Mouse (Mus musculus) CH12.LX (cell line): ENCODE results near the gene Tshz2.

ENCODE experiments used
- BHLHE40 ChIP-seq: IDR thresholded peaks from 2 replicates; pipeline ENCODE4 v1.6.1; 2011; ENCODE audit warnings: mild to moderate bottlenecking, low read depth, low read length, improper control_type of control experiment
- CTCF ChIP-seq, 2 experiments: IDR thresholded peaks in 1 of 2; conservative IDR thresholded peaks in 1 of 2; 2 replicates each; pipeline ENCODE4 v1.5.1; 2011 to 2012; ENCODE audit warnings: low read depth in 2 of 2, low read length in 2 of 2, improper control_type of control experiment in 1 of 2, inconsistent platforms in 1 of 2, mild to moderate bottlenecking in 1 of 2, moderate library complexity in 1 of 2
- EP300 ChIP-seq: IDR thresholded peaks from 2 replicates; pipeline ENCODE4 v1.6.1; 2011; ENCODE audit warnings: low read length, improper control_type of control experiment
- ETS1 ChIP-seq: conservative IDR thresholded peaks from 2 replicates; pipeline ENCODE4 v1.6.1; 2012; ENCODE audit warnings: low read depth, mild to moderate bottlenecking, inconsistent platforms, low read length, improper control_type of control experiment, moderate library complexity
- GABPA ChIP-seq: IDR thresholded peaks from 2 replicates; pipeline ENCODE4 v1.6.1; 2012; ENCODE audit warnings: low read depth, low read length, improper control_type of control experiment, inconsistent platforms; ENCODE audit not compliant: insufficient replicate concordance
- IRF4 ChIP-seq: IDR thresholded peaks from 2 replicates; pipeline ENCODE4 v1.6.1; 2014; ENCODE audit warnings: low read depth, mild to moderate bottlenecking, inconsistent platforms, low read length, improper control_type of control experiment
- JUND ChIP-seq: conservative IDR thresholded peaks from 2 replicates; pipeline ENCODE4 v1.6.1; 2011; ENCODE audit warnings: low read depth, low read length, improper control_type of control experiment
- MAFK ChIP-seq: IDR thresholded peaks from 2 replicates; pipeline ENCODE4 v1.6.1; 2011; ENCODE audit warnings: low read length, improper control_type of control experiment; ENCODE audit not compliant: insufficient replicate concordance
- MEF2A ChIP-seq: IDR thresholded peaks from 2 replicates; pipeline ENCODE4 v1.6.1; 2014; ENCODE audit warnings: low read depth, mild to moderate bottlenecking, inconsistent platforms, low read length, improper control_type of control experiment, borderline replicate concordance
- POLR2A ChIP-seq: IDR thresholded peaks from 2 replicates; pipeline ENCODE4 v1.6.1; 2011; ENCODE audit warnings: low read depth, mild to moderate bottlenecking, improper control_type of control experiment, low read length
- POLR2AphosphoS2 ChIP-seq: IDR thresholded peaks from 2 replicates; pipeline ENCODE4 v1.6.1; 2011; ENCODE audit warnings: low read depth, low read length, improper control_type of control experiment
- USF1 ChIP-seq: IDR thresholded peaks from 2 replicates; pipeline ENCODE4 v1.6.1; 2014; ENCODE audit warnings: low read depth, mild to moderate bottlenecking, inconsistent platforms, low read length, improper control_type of control experiment
- ZMIZ1 ChIP-seq: IDR thresholded peaks from 2 replicates; pipeline ENCODE4 v1.6.1; 2012; ENCODE audit warnings: low read depth, mild to moderate bottlenecking, inconsistent platforms, low read length, improper control_type of control experiment
- ZNF384 ChIP-seq: IDR thresholded peaks from 2 replicates; pipeline ENCODE4 v1.6.1; 2012; ENCODE audit warnings: low read depth, low read length, improper control_type of control experiment, inconsistent platforms

GRCm38 (mm10) chr2:170024939-170025338, 392.1 kb downstream of the Tshz2 start:
- no peak for TF ChIP-seq CTCF (conservative IDR thresholded peaks at IDR 0.05 in 1 of 2, IDR thresholded peaks at IDR 0.05 in 1 of 2; ENCODE audit: low read depth in 2 of 2, low read length in 2 of 2)
- TF ChIP-seq POLR2A: no peak
- TF ChIP-seq ZMIZ1: no peak
- TF ChIP-seq MAFK: no peak
- no peak for TF ChIP-seq GABPA
- no peak for TF ChIP-seq MEF2A
- TF ChIP-seq IRF4: no peak
- no peak for TF ChIP-seq EP300
- TF ChIP-seq POLR2AphosphoS2: no peak
- TF ChIP-seq JUND: no peak
- TF ChIP-seq USF1: no peak
- TF ChIP-seq ZNF384: no peak
- TF ChIP-seq ETS1: no peak
- no peak for TF ChIP-seq BHLHE40
